Mouse (Mus musculus) ES-E14 (cell line): ENCODE measurements around the gene Zfp326.

Experiments used
- CHD2 ChIP-seq: IDR thresholded peaks from 2 replicates; pipeline ENCODE4 v1.6.1; 2014; ENCODE audit warnings: mild to moderate bottlenecking, low read depth, low read length, inconsistent platforms
- HCFC1 ChIP-seq: IDR thresholded peaks from 2 replicates; pipeline ENCODE4 v1.6.1; 2012; ENCODE audit warnings: low read length, inconsistent platforms, borderline replicate concordance; ENCODE audit not compliant: insufficient read depth
- MAFK ChIP-seq: IDR thresholded peaks from 2 replicates; pipeline ENCODE4 v1.6.1; 2014; ENCODE audit warnings: mild to moderate bottlenecking, low read depth, low read length, inconsistent platforms; ENCODE audit not compliant: insufficient read depth
- ZC3H11A ChIP-seq: IDR thresholded peaks from 2 replicates; pipeline ENCODE4 v1.6.1; 2012; ENCODE audit warnings: low read depth, mild to moderate bottlenecking, inconsistent platforms, low read length, borderline replicate concordance
- ZNF384 ChIP-seq: IDR thresholded peaks from 2 replicates; pipeline ENCODE4 v1.6.1; 2012; ENCODE audit warnings: low read depth, low read length, inconsistent platforms

GRCm38 (mm10) chr5:105932392-105932791 is 56.0 kb downstream of the Zfp326 start:
- TF ChIP-seq ZC3H11A (no peak), ZNF384 (no peak), MAFK (no peak), CHD2 (no peak), HCFC1 (no peak)
